In genomic region chrX:101518006-101518405, GRCm38 (mm10) we compare ENCODE assay signal across 32 mouse cellular contexts.
"Had no signal": no experiment of that assay in that cellular context is flagged by ENCODE, and none has a peak within 500 bp of the region (broad histone marks: within the 10 kb centered on the region; RNA-seq: fewer than 3 reads in every experiment).

No protein-coding gene starts in this region.

- H3K4me1 ChIP-seq: limb, embryonic 10.5 days; limb, embryonic 12.5 days; limb, embryonic 13.5 days; limb, embryonic 15.5 days; liver, embryonic 12.5 days; liver, embryonic 13.5 days; liver, embryonic 15.5 days; lung, embryonic 15.5 days; megakaryocyte, embryonic 14.5 days; midbrain, embryonic 10.5 days; midbrain, embryonic 12.5 days; midbrain, embryonic 13.5 days; midbrain, embryonic 15.5 days; neural tube, embryonic 12.5 days had no signal

- H3K4me2 ChIP-seq: limb, embryonic 12.5 days; limb, embryonic 13.5 days; limb, embryonic 15.5 days; liver, embryonic 11.5 days; liver, embryonic 12.5 days; liver, embryonic 13.5 days; liver, embryonic 15.5 days; lung, embryonic 14.5 days; lung, embryonic 15.5 days; midbrain, embryonic 11.5 days; midbrain, embryonic 12.5 days; midbrain, embryonic 13.5 days; midbrain, embryonic 15.5 days; neural tube, embryonic 12.5 days had no signal

- DNase-seq: left cerebral cortex, postnatal 4 days; liver; liver, embryonic 13.5 days; liver, postnatal 0 days; lung, adult 18-20 months; lung, adult 2 months; lung, embryonic 14.5 days; lung, postnatal 10 days; lung, postnatal 14 days; lung, postnatal 36 days; lung, postnatal 4 days; midbrain, embryonic 14.5 days had no signal

- H3K4me3 ChIP-seq: limb, embryonic 10.5 days; limb, embryonic 12.5 days; limb, embryonic 13.5 days; limb, embryonic 15.5 days; liver, embryonic 12.5 days; liver, embryonic 13.5 days; liver, embryonic 15.5 days; lung, embryonic 15.5 days; megakaryocyte, embryonic 14.5 days; midbrain, embryonic 10.5 days; midbrain, embryonic 12.5 days; midbrain, embryonic 13.5 days; midbrain, embryonic 15.5 days; myocyte; neural tube, embryonic 12.5 days had no signal

- H3K27ac ChIP-seq: limb, embryonic 10.5 days; limb, embryonic 12.5 days; limb, embryonic 13.5 days; limb, embryonic 15.5 days; liver, embryonic 12.5 days; liver, embryonic 13.5 days; liver, embryonic 14.5 days; liver, embryonic 15.5 days; lung, embryonic 15.5 days; macrophage; midbrain, embryonic 10.5 days; midbrain, embryonic 12.5 days; midbrain, embryonic 13.5 days; midbrain, embryonic 15.5 days; neural tube, embryonic 12.5 days had no signal

- H3K36me3 ChIP-seq: limb, embryonic 10.5 days; limb, embryonic 12.5 days; limb, embryonic 13.5 days; limb, embryonic 15.5 days; liver, embryonic 12.5 days; liver, embryonic 13.5 days; liver, embryonic 15.5 days; lung, embryonic 15.5 days; midbrain, embryonic 10.5 days; midbrain, embryonic 12.5 days; midbrain, embryonic 13.5 days; midbrain, embryonic 15.5 days; neural tube, embryonic 12.5 days had no signal

- ATAC-seq: liver, embryonic 12.5 days; liver, postnatal 0 days; lung, postnatal 0 days; midbrain, embryonic 13.5 days; midbrain, embryonic 15.5 days; midbrain, embryonic 16.5 days had no signal

- H3K9me3 ChIP-seq: limb, embryonic 10.5 days; limb, embryonic 12.5 days; limb, embryonic 13.5 days; limb, embryonic 15.5 days; liver, embryonic 12.5 days; liver, embryonic 13.5 days; liver, embryonic 15.5 days; lung, embryonic 15.5 days; megakaryocyte, embryonic 14.5 days; midbrain, embryonic 10.5 days; midbrain, embryonic 12.5 days; midbrain, embryonic 13.5 days; midbrain, embryonic 15.5 days; neural tube, embryonic 12.5 days had no signal

- H3K9ac ChIP-seq: limb, embryonic 12.5 days; limb, embryonic 13.5 days; limb, embryonic 15.5 days; liver, embryonic 12.5 days; liver, embryonic 13.5 days; liver, embryonic 14.5 days; liver, embryonic 15.5 days; liver, postnatal 0 days; lung, embryonic 14.5 days; lung, embryonic 15.5 days; midbrain, embryonic 12.5 days; midbrain, embryonic 13.5 days; midbrain, embryonic 15.5 days; neural tube, embryonic 12.5 days had no signal

- H3K27me3 ChIP-seq: limb, embryonic 12.5 days; limb, embryonic 13.5 days; limb, embryonic 15.5 days; liver, embryonic 12.5 days; liver, embryonic 13.5 days; liver, embryonic 15.5 days; lung, embryonic 15.5 days; midbrain, embryonic 12.5 days; midbrain, embryonic 13.5 days; midbrain, embryonic 15.5 days; neural tube, embryonic 12.5 days had no signal
